Mouse (Mus musculus) heart, embryonic 16.5 days (tissue): Measurements from ENCODE around the gene Anxa3. TPM values are rescaled to one million over a fixed set of nuclear protein-coding genes. Genes with fewer than 3 reads are reported as not detected.

Experiments used
- ATAC-seq: fragments of 200-750 bp; cut with Nextera tagmentation; replicated peaks from 2 replicates; pipeline ENCODE4 v1.8.0; 2017; ENCODE audit warnings: moderate number of reproducible peaks; ENCODE audit not compliant: insufficient read depth, low FRiP score; ENCODE audit errors: extremely low read depth
- H3K27ac ChIP-seq: fragments of 300-500 bp; sonication (generic); 2 replicates; pipeline ENCODE4 v1.5.1; 2014; ENCODE audit warnings: mild to moderate bottlenecking, low read length, control low read depth, moderate library complexity
- H3K27me3 ChIP-seq: fragments of 300-500 bp; sonication (generic); 2 replicates; pipeline ENCODE4 v1.6.1; 2014; ENCODE audit warnings: low read length, mixed read lengths; ENCODE audit not compliant: control insufficient read depth, insufficient read depth
- H3K36me3 ChIP-seq: fragments of 300-500 bp; sonication (generic); 2 replicates; pipeline ENCODE4 v1.6.1; 2014; ENCODE audit not compliant: control insufficient read depth, insufficient read depth
- H3K4me1 ChIP-seq: fragments of 300-500 bp; sonication (generic); 2 replicates; pipeline ENCODE4 v1.6.1; 2014; ENCODE audit warnings: low read length, mixed read lengths; ENCODE audit not compliant: control insufficient read depth, insufficient read depth
- H3K4me2 ChIP-seq: fragments of 300-500 bp; sonication (generic); 2 replicates; pipeline ENCODE4 v1.6.1; 2014; ENCODE audit warnings: low read depth, mild to moderate bottlenecking, control low read depth, low read length
- H3K4me3 ChIP-seq: fragments of 300-500 bp; sonication (generic); 2 replicates; pipeline ENCODE4 v1.5.1; 2014; ENCODE audit warnings: mild to moderate bottlenecking, control low read depth, low read length
- H3K9ac ChIP-seq: fragments of 300-500 bp; sonication (generic); 2 replicates; pipeline ENCODE4 v1.6.1; 2014; ENCODE audit warnings: low read length, control low read depth
- H3K9me3 ChIP-seq: fragments of 300-500 bp; sonication (generic); replicated peaks from 2 replicates; pipeline ENCODE4 v1.6.1; 2016; ENCODE audit warnings: low read length; ENCODE audit not compliant: control insufficient read depth
- WGBS: fragments of 180-500 bp; shearing (Covaris S2); extraction: QIAGEN DNeasy Blood & Tissue Kit; methylation state at CpG from one replicate; pipeline ENCODE4 v1.1.7; 2014; 5-methylcytosine and 5-hydroxymethylcytosine counted together
- polyA plus RNA-seq: library from polyadenylated mRNA; unstranded; fragments of >200 nt; fragmentation: Nextera tagmentation; extraction: Ambion mirVana; gene quantifications from 2 replicates; pipeline ENCODE4 v1.2.1, GENCODE M21; 2015

The Anxa3 gene
- polyA plus RNA-seq, 1 experiment from 2014 or later: 54.2 TPM

- Histone ChIP-seq H3K36me3 (peaks cover 3% of the 10 kb centered on the region; the same call in 1 of the 2 replicates), H3K4me2 (no peak overlapping the region), H3K9me3 (no peaks in the 10 kb centered on the region), H3K9ac (no peak overlapping the region), H3K4me1 (peaks cover 7% of the 10 kb centered on the region; the same call in 1 of the 2 replicates), H3K27ac (no peak overlapping the region), H3K4me3 (no peak overlapping the region), H3K27me3 (no peaks in the 10 kb centered on the region)
- ATAC-seq: no peak
- WGBS: 79% methylated on average over 4 of the region's 4 CpGs
Observed at GRCm38 (mm10) chr5:96810620-96811019, 17.5 kb downstream of the Anxa3 start.

- 82% methylated on average over 13 of the region's 13 CpGs for WGBS
Observed at GRCm38 (mm10) chr5:96824769-96825327, 31.7 kb downstream of the Anxa3 start.

GRCm38 (mm10) chr5:96827176-96827575, 34.0 kb downstream of the Anxa3 start:
- no peak overlapping the region for H3K4me2 ChIP-seq
- no peaks in the 10 kb centered on the region for H3K9me3 ChIP-seq
- no peak overlapping the region for H3K4me3 ChIP-seq
- H3K4me1 ChIP-seq: no peaks in the 10 kb centered on the region
- ATAC-seq: no peak
- H3K9ac ChIP-seq: no peak overlapping the region
- H3K27me3 ChIP-seq: no peaks in the 10 kb centered on the region
- H3K27ac ChIP-seq: no peak overlapping the region
- WGBS: 67% methylated on average over 1 of the region's 1 CpGs
- 0 out of 2 replicates have a peak, but pooled peaks cover 1% of the 10 kb centered on the region for H3K36me3 ChIP-seq

More at GRCm38 (mm10) chr5:96824769-96825327, 31.7 kb downstream of the Anxa3 start:
- no peak for ATAC-seq
- Histone ChIP-seq H3K9ac (no peak overlapping the region), H3K27me3 (no peaks in the 10 kb centered on the region), H3K4me2 (no peak overlapping the region), H3K4me3 (no peak overlapping the region), H3K4me1 (no peaks in the 10 kb centered on the region), H3K27ac (no peak overlapping the region), H3K9me3 (no peaks in the 10 kb centered on the region), H3K36me3 (no peaks in the 10 kb centered on the region)

DNA sequence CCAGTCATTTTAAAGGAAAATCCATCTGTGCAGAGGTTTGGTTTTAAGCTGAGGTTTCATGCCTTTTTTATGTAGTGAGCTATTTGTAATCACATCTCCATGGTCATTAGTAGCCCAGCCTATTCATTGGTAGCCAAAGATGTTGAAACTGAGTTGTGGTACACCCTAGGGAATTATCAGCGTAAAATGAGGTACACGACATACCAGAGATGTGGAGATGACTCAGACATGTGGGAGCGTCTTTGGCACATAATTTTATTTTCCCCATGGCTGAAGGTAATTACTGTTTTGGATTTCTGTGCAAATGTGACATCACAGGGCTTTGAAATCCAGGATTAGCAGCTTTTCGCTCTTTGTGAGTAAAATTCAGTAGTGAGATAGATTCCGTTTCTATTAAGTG, 41.2 kb downstream of the Anxa3 start:
- ATAC-seq: no peak
- 83% methylated on average over 5 of the region's 5 CpGs for WGBS
- Histone ChIP-seq H3K9ac (no peak overlapping the region), H3K4me1 (no peaks in the 10 kb centered on the region), H3K36me3 (0 out of 2 replicates have a peak, but pooled peaks cover 4% of the 10 kb centered on the region), H3K4me2 (no peak overlapping the region), H3K27ac (no peak overlapping the region), H3K9me3 (no peaks in the 10 kb centered on the region), H3K27me3 (no peaks in the 10 kb centered on the region), H3K4me3 (no peak overlapping the region)

GRCm38 (mm10) chr5:96847986-96848385, 54.8 kb downstream of the Anxa3 start:
- Histone ChIP-seq H3K36me3 (peaks cover 2% of the 10 kb centered on the region; the same call in 1 of the 2 replicates), H3K27ac (no peak overlapping the region), H3K4me1 (peaks cover 8% of the 10 kb centered on the region; the same call in 1 of the 2 replicates), H3K4me3 (no peak overlapping the region), H3K4me2 (no peak overlapping the region), H3K27me3 (no peaks in the 10 kb centered on the region), H3K9ac (no peak overlapping the region), H3K9me3 (peaks cover 3% of the 10 kb centered on the region; the same call in 1 of the 2 replicates)
- ATAC-seq: no peak

- H3K4me3 ChIP-seq: no peak overlapping the region
- WGBS: 20% methylated on average over 3 of the region's 3 CpGs
- H3K9ac ChIP-seq: no peak overlapping the region
- H3K27ac ChIP-seq: no peak overlapping the region
- no peaks in the 10 kb centered on the region for H3K27me3 ChIP-seq
- H3K4me2 ChIP-seq: no peak overlapping the region
- H3K4me1 ChIP-seq: peaks cover 8% of the 10 kb centered on the region; the same call in 1 of the 2 replicates
- H3K36me3 ChIP-seq: peaks cover 2% of the 10 kb centered on the region; the same call in 1 of the 2 replicates
- ATAC-seq: no peak
- peaks cover 3% of the 10 kb centered on the region; the same call in 1 of the 2 replicates for H3K9me3 ChIP-seq
Observed at GRCm38 (mm10) chr5:96848386-96848785, 55.2 kb downstream of the Anxa3 start.

DNA sequence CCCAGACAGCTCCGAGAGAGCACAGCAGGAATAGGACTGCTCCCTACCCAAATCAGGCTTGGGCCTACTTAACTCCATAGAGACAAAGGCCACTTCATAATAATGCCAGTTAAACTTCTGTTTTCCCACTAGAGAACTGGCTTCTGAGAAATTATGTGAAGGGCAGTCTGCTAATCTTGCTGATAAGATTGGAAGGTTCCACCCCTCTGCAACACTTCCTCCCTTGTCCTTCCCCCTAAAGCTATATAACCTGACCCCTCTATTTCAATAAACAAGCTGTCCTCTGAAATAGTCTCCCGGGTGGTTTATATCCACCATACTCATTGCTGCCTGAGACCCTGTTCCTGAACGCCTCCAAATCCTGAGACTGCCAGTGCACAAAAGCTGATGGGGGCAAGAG, 56.1 kb downstream of the Anxa3 start:
- WGBS: 52% methylated on average over 3 of the region's 3 CpGs
- Histone ChIP-seq H3K27ac (no peak overlapping the region), H3K9ac (no peak overlapping the region), H3K9me3 (peaks cover 3% of the 10 kb centered on the region; the same call in 1 of the 2 replicates), H3K4me3 (no peak overlapping the region), H3K36me3 (peaks cover 2% of the 10 kb centered on the region; the same call in 1 of the 2 replicates), H3K4me2 (no peak overlapping the region), H3K4me1 (peaks cover 8% of the 10 kb centered on the region; the same call in 1 of the 2 replicates), H3K27me3 (no peaks in the 10 kb centered on the region)
- no peak for ATAC-seq

DNA sequence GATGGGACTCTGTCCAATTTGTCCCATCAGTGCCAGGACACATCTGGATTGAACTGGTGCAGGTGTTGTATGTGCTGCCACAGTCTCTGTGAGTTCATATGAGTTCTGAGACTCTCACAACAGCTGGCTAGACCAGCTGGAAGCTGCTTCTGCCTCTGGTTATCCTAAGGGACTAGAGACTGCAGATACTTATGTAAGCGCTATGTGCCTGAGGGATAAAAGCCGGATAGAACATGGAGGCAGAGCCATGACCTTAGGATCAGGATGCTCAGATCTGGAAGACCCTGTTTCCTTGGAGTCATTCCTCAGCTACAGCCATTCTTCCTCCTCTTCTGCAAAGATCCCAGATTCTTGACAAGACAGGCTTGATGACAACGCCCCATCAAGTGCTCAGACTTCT, 60.3 kb downstream of the Anxa3 start:
- no peaks in the 10 kb centered on the region for H3K36me3 ChIP-seq
- no peak overlapping the region for H3K4me2 ChIP-seq
- H3K9me3 ChIP-seq: no peaks in the 10 kb centered on the region
- H3K4me1 ChIP-seq: peaks cover 6% of the 10 kb centered on the region; the same call in 1 of the 2 replicates
- H3K27ac ChIP-seq: no peak overlapping the region
- ATAC-seq: no peak
- no peaks in the 10 kb centered on the region for H3K27me3 ChIP-seq
- no peak overlapping the region for H3K4me3 ChIP-seq
- no peak overlapping the region for H3K9ac ChIP-seq
- WGBS: 83% methylated on average over 3 of the region's 3 CpGs

- H3K4me3 ChIP-seq: no peak overlapping the region
- no peak overlapping the region for H3K27ac ChIP-seq
- H3K27me3 ChIP-seq: no peaks in the 10 kb centered on the region
- 63% methylated on average over 3 of the region's 3 CpGs for WGBS
- no peaks in the 10 kb centered on the region for H3K36me3 ChIP-seq
- no peaks in the 10 kb centered on the region for H3K9me3 ChIP-seq
- ATAC-seq: no peak
- no peak overlapping the region for H3K4me2 ChIP-seq
- H3K4me1 ChIP-seq: no peaks in the 10 kb centered on the region
- H3K9ac ChIP-seq: no peak overlapping the region
Observed at GRCm38 (mm10) chr5:96854350-96854749, 61.2 kb downstream of the Anxa3 start.
